Mouse (Mus musculus): ENCODE results near the gene Adamts7.

- no peak for TF ChIP-seq POLR2A (IDR thresholded peaks at IDR 0.05; ENCODE audit: borderline replicate concordance, control insufficient read depth, low read depth, low read length)
- no peak for TF ChIP-seq CTCF (IDR thresholded peaks at IDR 0.05; ENCODE audit: control insufficient read depth, insufficient read depth, low read length)
These were observed 36.7 kb downstream of the Adamts7 start for GRCm38 (mm10) chr9:90199611-90200010.
